Mouse (Mus musculus): ENCODE measurements at regions not wholly inside any gene's neighbourhood (a gene's known extent, or its start where the extent isn't known, plus 50 kb on each side); places are given as distances from the start of the nearest gene placed in this dataset.

GRCm38 (mm10) chr12:39038656-39039055, 259.5 kb downstream of the Etv1 start:
- Histone ChIP-seq H3K27me3 (ENCODE audit: control insufficient read depth, insufficient read depth, low read length) (no peaks in the 10 kb centered on the region), H3K36me3 (ENCODE audit: control insufficient read depth, insufficient read depth, low read length) (no peaks in the 10 kb centered on the region), H3K4me1 (replicated peaks; ENCODE audit: control insufficient read depth, insufficient read depth, low read length) (no peaks in the 10 kb centered on the region), H3K9ac (ENCODE audit: low read length) (no peak overlapping the region), H3K9me3 (ENCODE audit: control insufficient read depth, low read length) (no peaks in the 10 kb centered on the region), H3K4me2 (ENCODE audit: low read depth, low read length, severe bottlenecking) (no peak overlapping the region), H3K27ac (ENCODE audit: low read depth, low read length) (no peak overlapping the region), H3K4me3 (ENCODE audit: low read depth, low read length) (no peak overlapping the region)
- 25% methylated on average over 2 of the region's 2 CpGs for WGBS
- ATAC-seq (replicated peaks; ENCODE audit: low FRiP score) (no peak), DNase-seq (ENCODE audit: low spot score) (no peak)

DNA sequence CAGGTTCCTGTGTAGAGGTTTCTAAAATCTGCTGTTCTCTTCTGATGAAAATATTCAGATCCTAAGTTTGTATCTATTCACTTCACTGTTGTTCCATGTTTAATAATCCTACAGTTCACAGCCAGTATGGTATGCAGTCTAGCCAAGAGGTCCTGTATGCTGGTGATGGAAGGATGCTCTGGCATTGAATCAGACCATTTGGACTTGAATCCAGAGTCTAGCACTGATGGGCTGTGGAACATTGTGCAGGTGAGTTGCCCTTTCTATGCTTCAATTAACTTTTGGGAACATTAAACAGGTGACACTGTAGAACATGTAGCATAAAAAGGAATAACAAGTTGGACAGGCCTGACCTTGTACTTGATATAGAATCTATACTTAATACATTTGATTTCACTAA, 267.9 kb downstream of the Etv1 start:
- Histone ChIP-seq H3K27ac (ENCODE audit: low read depth, low read length) (no peak overlapping the region), H3K4me3 (ENCODE audit: low read depth, low read length) (no peak overlapping the region), H3K36me3 (ENCODE audit: control insufficient read depth, insufficient read depth, low read length) (no peaks in the 10 kb centered on the region), H3K27me3 (ENCODE audit: control insufficient read depth, insufficient read depth, low read length) (no peaks in the 10 kb centered on the region), H3K9ac (ENCODE audit: low read length) (no peak overlapping the region), H3K9me3 (ENCODE audit: control insufficient read depth, low read length) (no peaks in the 10 kb centered on the region), H3K4me1 (replicated peaks; ENCODE audit: control insufficient read depth, insufficient read depth, low read length) (no peaks in the 10 kb centered on the region), H3K4me2 (ENCODE audit: low read depth, low read length, severe bottlenecking) (no peak overlapping the region)
- no peak for DNase-seq (ENCODE audit: low spot score)
- ATAC-seq (replicated peaks; ENCODE audit: low FRiP score): no peak

DNA sequence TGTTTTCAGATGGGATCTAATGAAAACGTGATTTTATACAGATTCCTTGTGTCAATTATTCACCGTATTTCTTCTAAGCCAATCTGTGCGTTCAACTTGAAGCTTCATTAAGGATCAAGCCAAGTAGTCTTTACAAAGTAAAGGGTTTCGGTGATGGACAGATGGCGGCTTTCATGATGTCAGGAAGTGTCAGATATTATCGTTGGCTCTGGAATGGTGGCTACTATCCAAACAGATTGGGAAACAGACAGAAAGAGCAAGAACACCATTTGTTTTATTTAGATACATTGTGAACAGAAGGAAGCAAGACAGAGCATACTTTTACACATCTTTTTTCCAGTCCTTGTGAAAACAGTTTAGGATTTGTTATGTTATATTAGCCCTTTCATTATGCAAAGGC, 269.3 kb downstream of the Etv1 start:
- DNase-seq (ENCODE audit: low spot score) (no peak), ATAC-seq (replicated peaks; ENCODE audit: low FRiP score) (no peak)
- Histone ChIP-seq H3K36me3 (ENCODE audit: control insufficient read depth, insufficient read depth, low read length) (no peaks in the 10 kb centered on the region), H3K4me2 (ENCODE audit: low read depth, low read length, severe bottlenecking) (no peak overlapping the region), H3K27me3 (ENCODE audit: control insufficient read depth, insufficient read depth, low read length) (no peaks in the 10 kb centered on the region), H3K4me1 (replicated peaks; ENCODE audit: control insufficient read depth, insufficient read depth, low read length) (no peaks in the 10 kb centered on the region), H3K4me3 (ENCODE audit: low read depth, low read length) (no peak overlapping the region), H3K9ac (ENCODE audit: low read length) (no peak overlapping the region), H3K9me3 (ENCODE audit: control insufficient read depth, low read length) (no peaks in the 10 kb centered on the region), H3K27ac (ENCODE audit: low read depth, low read length) (no peak overlapping the region)
- 57% methylated on average over 6 of the region's 6 CpGs for WGBS

DNA sequence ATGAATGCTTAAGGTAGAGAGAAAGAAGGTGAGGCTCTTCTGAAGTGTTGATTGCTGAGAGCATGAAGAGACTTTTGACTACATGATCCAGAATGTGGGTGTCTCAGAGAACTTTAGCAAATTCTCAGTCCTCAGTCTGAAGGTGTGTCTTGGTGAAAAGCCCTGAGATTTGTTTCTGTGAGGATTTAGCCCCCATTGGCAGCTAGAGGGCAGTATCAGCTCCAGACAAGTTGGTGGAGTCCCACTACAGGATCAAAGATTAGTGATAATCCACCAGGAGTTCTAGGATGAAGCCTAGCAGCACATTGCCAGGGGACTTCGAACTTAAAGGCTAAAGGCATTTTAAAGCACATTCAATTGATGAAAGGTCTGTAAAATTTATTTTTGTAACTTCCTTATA, 269.8 kb downstream of the Etv1 start:
- no peak overlapping the region for H3K4me3 ChIP-seq (ENCODE audit: low read depth, low read length)
- DNase-seq (ENCODE audit: low spot score) (peak; percentile 47), ATAC-seq (replicated peaks; ENCODE audit: low FRiP score) (no peak)
- no peaks in the 10 kb centered on the region for H3K27me3 ChIP-seq (ENCODE audit: control insufficient read depth, insufficient read depth, low read length)
- no peaks in the 10 kb centered on the region for H3K9me3 ChIP-seq (ENCODE audit: control insufficient read depth, low read length)
- no peaks in the 10 kb centered on the region for H3K36me3 ChIP-seq (ENCODE audit: control insufficient read depth, insufficient read depth, low read length)
- H3K27ac ChIP-seq (ENCODE audit: low read depth, low read length): no peak overlapping the region
- no peak overlapping the region for H3K9ac ChIP-seq (ENCODE audit: low read length)
- no peak overlapping the region for H3K4me2 ChIP-seq (ENCODE audit: low read depth, low read length, severe bottlenecking)
- no peaks in the 10 kb centered on the region for H3K4me1 ChIP-seq (replicated peaks; ENCODE audit: control insufficient read depth, insufficient read depth, low read length)
- WGBS: 83% methylated on average over 1 of the region's 1 CpGs

GRCm38 (mm10) chr12:39070331-39071045, 291.3 kb downstream of the Etv1 start:
- no peak for ATAC-seq (replicated peaks; ENCODE audit: low FRiP score)
- H3K4me1 ChIP-seq (replicated peaks; ENCODE audit: control insufficient read depth, insufficient read depth, low read length): no peaks in the 10 kb centered on the region
- 86% methylated on average over 4 of the region's 4 CpGs for WGBS
- no peak overlapping the region for H3K4me2 ChIP-seq (ENCODE audit: low read depth, low read length, severe bottlenecking)
- H3K27ac ChIP-seq (ENCODE audit: low read depth, low read length): no peak overlapping the region
- H3K4me3 ChIP-seq (ENCODE audit: low read depth, low read length): no peak overlapping the region
- H3K36me3 ChIP-seq (ENCODE audit: control insufficient read depth, insufficient read depth, low read length): no peaks in the 10 kb centered on the region
- H3K9ac ChIP-seq (ENCODE audit: low read length): no peak overlapping the region
- no peaks in the 10 kb centered on the region for H3K9me3 ChIP-seq (ENCODE audit: control insufficient read depth, low read length)
- DNase-seq (ENCODE audit: low spot score): no peak
- no peaks in the 10 kb centered on the region for H3K27me3 ChIP-seq (ENCODE audit: control insufficient read depth, insufficient read depth, low read length)

- Histone ChIP-seq H3K9ac (ENCODE audit: low read length) (no peak overlapping the region), H3K36me3 (ENCODE audit: control insufficient read depth, insufficient read depth, low read length) (no peaks in the 10 kb centered on the region), H3K27me3 (ENCODE audit: control insufficient read depth, insufficient read depth, low read length) (no peaks in the 10 kb centered on the region), H3K4me1 (replicated peaks; ENCODE audit: control insufficient read depth, insufficient read depth, low read length) (no peaks in the 10 kb centered on the region), H3K27ac (ENCODE audit: low read depth, low read length) (no peak overlapping the region), H3K9me3 (ENCODE audit: control insufficient read depth, low read length) (no peaks in the 10 kb centered on the region), H3K4me2 (ENCODE audit: low read depth, low read length, severe bottlenecking) (no peak overlapping the region), H3K4me3 (ENCODE audit: low read depth, low read length) (no peak overlapping the region)
- WGBS: 72% methylated on average over 15 of the region's 15 CpGs
- ATAC-seq (replicated peaks; ENCODE audit: low FRiP score): peak; percentile 75
- peak; percentile 53 for DNase-seq (ENCODE audit: low spot score)
Measured at GRCm38 (mm10) chr12:39073289-39074022, 294.3 kb downstream of the Etv1 start.

GRCm38 (mm10) chr12:39086285-39086684, 307.1 kb downstream of the Etv1 start:
- no peak for DNase-seq (ENCODE audit: low spot score)
- Histone ChIP-seq H3K27me3 (ENCODE audit: control insufficient read depth, insufficient read depth, low read length) (no peaks in the 10 kb centered on the region), H3K27ac (ENCODE audit: low read depth, low read length) (no peak overlapping the region), H3K4me1 (replicated peaks; ENCODE audit: control insufficient read depth, insufficient read depth, low read length) (no peaks in the 10 kb centered on the region), H3K4me2 (ENCODE audit: low read depth, low read length, severe bottlenecking) (no peak overlapping the region), H3K36me3 (ENCODE audit: control insufficient read depth, insufficient read depth, low read length) (no peaks in the 10 kb centered on the region), H3K4me3 (ENCODE audit: low read depth, low read length) (no peak overlapping the region), H3K9ac (ENCODE audit: low read length) (no peak overlapping the region), H3K9me3 (ENCODE audit: control insufficient read depth, low read length) (no peaks in the 10 kb centered on the region)
- 90% methylated on average over 4 of the region's 4 CpGs for WGBS
- ATAC-seq (replicated peaks; ENCODE audit: low FRiP score): no peak

GRCm38 (mm10) chr12:39094638-39095230, 315.6 kb downstream of the Etv1 start:
- Histone ChIP-seq H3K9me3 (ENCODE audit: control insufficient read depth, low read length) (no peaks in the 10 kb centered on the region), H3K4me1 (replicated peaks; ENCODE audit: control insufficient read depth, insufficient read depth, low read length) (no peaks in the 10 kb centered on the region), H3K4me3 (ENCODE audit: low read depth, low read length) (no peak overlapping the region), H3K27ac (ENCODE audit: low read depth, low read length) (no peak overlapping the region), H3K9ac (ENCODE audit: low read length) (no peak overlapping the region), H3K36me3 (ENCODE audit: control insufficient read depth, insufficient read depth, low read length) (no peaks in the 10 kb centered on the region), H3K4me2 (ENCODE audit: low read depth, low read length, severe bottlenecking) (no peak overlapping the region), H3K27me3 (ENCODE audit: control insufficient read depth, insufficient read depth, low read length) (no peaks in the 10 kb centered on the region)
- 17% methylated on average over 5 of the region's 5 CpGs for WGBS
- ATAC-seq (replicated peaks; ENCODE audit: low FRiP score) (no peak), DNase-seq (ENCODE audit: low spot score) (no peak)
